Mouse (Mus musculus) heart, adult 2 months (tissue): ENCODE data around the gene Prex1. TPM values are rescaled to one million over a fixed set of nuclear protein-coding genes. Genes with fewer than 3 reads are reported as not detected.
"Not testable (repeated sequence)": the region's sequence is repeated elsewhere in the genome, so short reads cannot be mapped to it uniquely, and the experiment has no call there.

Source experiments
- DNase-seq, 2 experiments: peaks; one replicate each; pipeline ENCODE4 v3.0.0; 2021
- H3K27ac ChIP-seq: fragments of 200-600 bp; 2 replicates; pipeline ENCODE4 v1.8.1; 2022
- H3K27me3 ChIP-seq: fragments of 200-500 bp; 2 replicates; pipeline ENCODE4 v1.6.1; 2012; ENCODE audit warnings: mild to moderate bottlenecking, low read length, inconsistent platforms, mixed read lengths; ENCODE audit not compliant: control insufficient read depth, insufficient read depth
- H3K36me3 ChIP-seq: fragments of 200-500 bp; 2 replicates; pipeline ENCODE4 v1.6.1; 2012; ENCODE audit warnings: low read length, inconsistent platforms; ENCODE audit not compliant: control insufficient read depth, insufficient read depth
- H3K4me1 ChIP-seq: fragments of 200-500 bp; 2 replicates; pipeline ENCODE4 v1.6.1; 2011; ENCODE audit warnings: low read length; ENCODE audit not compliant: control insufficient read depth, insufficient read depth
- H3K4me3 ChIP-seq: fragments of 200-600 bp; 2 replicates; pipeline ENCODE4 v1.8.1; 2022
- H3K79me2 ChIP-seq: fragments of 200-500 bp; replicated peaks from 2 replicates; pipeline ENCODE4 v1.6.1; 2012; ENCODE audit warnings: mild to moderate bottlenecking, inconsistent platforms, low read length, moderate library complexity, mixed read lengths; ENCODE audit not compliant: control insufficient read depth, insufficient read depth
- H3K9ac ChIP-seq: fragments of 200-500 bp; 2 replicates; pipeline ENCODE4 v1.6.1; 2012; ENCODE audit warnings: low read depth, mild to moderate bottlenecking, control low read depth, inconsistent platforms, low read length, mixed read lengths
- CTCF ChIP-seq: fragments of 200-600 bp; IDR thresholded peaks from 2 replicates; pipeline ENCODE4 v1.8.1; 2022; ENCODE audit warnings: antibody characterized with exemption, mild to moderate bottlenecking, moderate library complexity
- EP300 ChIP-seq: fragments of 200-500 bp; IDR thresholded peaks from 2 replicates; pipeline ENCODE4 v1.6.1; 2011; ENCODE audit warnings: low read depth, low read length, control low read depth; ENCODE audit not compliant: insufficient read depth
- POLR2A ChIP-seq: fragments of 200-500 bp; IDR thresholded peaks from 2 replicates; pipeline ENCODE4 v1.6.1; 2011; ENCODE audit warnings: mild to moderate bottlenecking, low read depth, low read length, control low read depth; ENCODE audit not compliant: insufficient read depth
- WGBS: fragments of 180-500 bp; shearing (Covaris S2); methylation state at CpG from one replicate; pipeline ENCODE4 v1.1.7; 2018; 5-methylcytosine and 5-hydroxymethylcytosine counted together
- intact Hi-C: fragments of 180-260 bp; cut with DNase I; formaldehyde crosslinking; loops from one replicate; pipeline ENCODE4 v1.15.1; 2025
- long read RNA-seq: library from polyadenylated mRNA; stranded (forward); transcript quantifications from one replicate; pipeline ENCODE4 v2.0.0, GENCODE M21; 2021
- polyA plus RNA-seq: library from polyadenylated mRNA; depleted of rRNA; stranded (reverse); fragments of >200 nt; gene quantifications from 2 replicates; pipeline ENCODE4 v1.2.3, GENCODE M21; 2012; rRNA removed
- total RNA-seq, 2 experiments: library from RNA; stranded (reverse); gene quantifications; 2 replicates each; pipeline ENCODE4 v1.2.3; 2021

The Prex1 gene
- total RNA-seq (1 to 10 TPM; 5.2 to 6.0 TPM), polyA plus RNA-seq (9.3 and 9.8 TPM in 2 replicates)
- long read RNA-seq, full-length matches to known transcripts: 3 of 5 reads
- long read RNA-seq, partial matches to known transcripts: 2 of 5 reads
- long read RNA-seq, other reads (novel, unspliced or antisense): 0 of 5 reads

GRCm38 (mm10) chr2:166713690-166714426 lies at the start of gene Prex1:
Prex1 (minus strand) TSS chr2:166713832.
- Histone ChIP-seq H3K4me1 (peaks cover 3% of the 10 kb centered on the region), H3K27me3 (no peaks in the 10 kb centered on the region), H3K9ac (peak within 1 kb of the TSS; percentile 84), H3K4me3 (peak within 1 kb of the TSS; percentile 89), H3K36me3 (no peaks in the 10 kb centered on the region), H3K79me2 (no peaks in the 10 kb centered on the region), H3K27ac (peak within 1 kb of the TSS; percentile 67)
- intact Hi-C loops: loop anchor here (2.0 to 5.0 kb wide), 4 partner anchors 57 to 121 kb away; no protein-coding TSS in a partner anchor
- TF ChIP-seq POLR2A (peak; percentile 46; the same call in 1 of the 2 replicates), CTCF (no peak), EP300 (no peak)
- peak; percentile 97 to 99 for DNase-seq
- WGBS: 1% methylated on average over 68 of the region's 69 CpGs

GRCm38 (mm10) chr2:166757969-166758368 lies 44.3 kb upstream of the Prex1 start:
- TF ChIP-seq POLR2A: no peak
- TF ChIP-seq CTCF: no peak
- TF ChIP-seq EP300: no peak
- WGBS: 26% methylated on average over 3 of the region's 3 CpGs
- intact Hi-C loops: no loop called here
- Histone ChIP-seq H3K9ac (no peak overlapping the region), H3K79me2 (no peaks in the 10 kb centered on the region), H3K4me1 (no peaks in the 10 kb centered on the region), H3K27me3 (no peaks in the 10 kb centered on the region), H3K4me3 (no peak overlapping the region), H3K27ac (no peak overlapping the region), H3K36me3 (no peaks in the 10 kb centered on the region)
- DNase-seq: no peak

GRCm38 (mm10) chr2:166754760-166755159 lies 41.1 kb upstream of the Prex1 start:
- Histone ChIP-seq H3K27me3 (no peaks in the 10 kb centered on the region), H3K36me3 (no peaks in the 10 kb centered on the region), H3K9ac (no peak overlapping the region), H3K4me3 (no peak overlapping the region), H3K27ac (no peak overlapping the region), H3K4me1 (no peaks in the 10 kb centered on the region), H3K79me2 (no peaks in the 10 kb centered on the region)
- DNase-seq: no peak
- intact Hi-C loops: no loop called here
- WGBS: 65% methylated on average over 7 of the region's 7 CpGs
- TF ChIP-seq CTCF (no peak), EP300 (no peak), POLR2A (no peak)

GRCm38 (mm10) chr2:166754194-166754593 lies 40.6 kb upstream of the Prex1 start:
- no peaks in the 10 kb centered on the region for H3K27me3 ChIP-seq
- H3K36me3 ChIP-seq: no peaks in the 10 kb centered on the region
- no peak for TF ChIP-seq EP300
- TF ChIP-seq POLR2A: no peak
- no peak for TF ChIP-seq CTCF
- WGBS: 56% methylated on average over 4 of the region's 4 CpGs
- DNase-seq: no peak
- no peaks in the 10 kb centered on the region for H3K79me2 ChIP-seq
- no peaks in the 10 kb centered on the region for H3K4me1 ChIP-seq
- intact Hi-C loops: no loop called here
- H3K4me3 ChIP-seq: no peak overlapping the region
- H3K9ac ChIP-seq: no peak overlapping the region
- H3K27ac ChIP-seq: no peak overlapping the region

DNA sequence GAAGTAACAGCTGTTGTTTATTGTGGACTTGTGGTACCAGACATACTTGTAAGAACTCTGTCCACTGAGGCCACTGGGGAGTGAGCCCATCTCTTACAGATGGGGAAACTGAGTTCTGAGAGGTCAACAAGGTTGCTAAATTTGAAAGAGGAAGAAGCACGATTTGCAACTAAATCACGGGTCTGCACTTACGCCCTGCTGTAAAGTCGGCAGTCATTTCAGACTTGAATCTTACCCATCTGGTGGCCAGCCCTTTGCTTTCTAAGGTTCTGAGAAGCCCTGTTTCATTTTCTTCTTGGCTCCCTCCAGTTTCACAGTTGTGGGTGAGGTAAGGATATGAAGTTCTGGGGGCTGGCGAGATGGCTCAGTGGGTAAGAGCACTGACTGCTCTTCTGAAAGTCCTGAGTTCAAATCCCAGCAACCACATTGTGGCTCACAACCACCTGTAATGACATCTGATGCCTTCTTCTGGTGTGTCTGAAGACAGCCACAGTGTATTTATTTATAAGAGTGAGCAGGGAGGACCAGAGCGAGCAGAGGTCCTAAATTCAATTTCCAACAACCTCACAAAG lies 37.1 kb upstream of the Prex1 start:
- DNase-seq: no peak
- H3K27me3 ChIP-seq: no peaks in the 10 kb centered on the region

DNA sequence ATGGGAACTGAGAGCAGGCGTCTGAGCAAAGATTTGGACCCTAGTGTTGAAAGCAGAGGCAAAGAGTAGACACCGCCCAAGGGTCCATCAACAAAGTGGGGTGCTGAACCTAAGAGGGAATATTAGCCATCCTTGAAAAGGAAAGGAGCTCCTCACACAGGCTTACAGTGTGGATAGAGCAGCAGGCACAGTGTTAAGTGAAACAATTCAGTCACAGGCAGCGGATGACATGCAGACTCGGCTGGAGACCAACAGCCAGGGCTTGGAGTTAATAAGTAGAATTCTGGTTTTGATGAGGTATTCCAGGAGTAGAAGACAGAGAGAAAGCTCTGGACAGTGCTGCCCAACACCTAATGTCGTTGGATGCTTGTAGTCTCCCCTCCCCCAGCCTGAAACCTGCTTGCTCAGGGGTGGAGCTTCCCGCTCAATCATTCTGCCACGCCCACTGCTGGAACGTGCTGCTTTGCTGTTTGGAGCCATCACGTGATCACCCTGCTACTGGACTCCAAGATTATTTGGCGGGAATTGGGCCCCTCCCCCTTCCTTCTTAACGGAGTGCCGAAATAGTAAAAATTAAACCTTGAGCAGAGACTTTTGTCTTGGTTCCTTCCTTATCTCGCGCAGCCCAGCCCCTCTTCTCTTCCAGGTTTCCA lies 32.8 kb upstream of the Prex1 start:
- H3K4me1 ChIP-seq, intact Hi-C loops, H3K9ac ChIP-seq, H3K4me3 ChIP-seq, H3K79me2 ChIP-seq, H3K27me3 ChIP-seq, H3K27ac ChIP-seq, H3K36me3 ChIP-seq: not testable (repeated sequence)
- peak in 1 of 2 experiments; percentile 32 for DNase-seq
- 37% methylated on average over 14 of the region's 14 CpGs for WGBS

More for the DNA sequence above, 37.1 kb upstream of the Prex1 start:
- no peaks in the 10 kb centered on the region for H3K79me2 ChIP-seq
- TF ChIP-seq EP300: no peak
- no peak for TF ChIP-seq CTCF
- no peak for TF ChIP-seq POLR2A
- H3K36me3 ChIP-seq: no peaks in the 10 kb centered on the region
- intact Hi-C loops: no loop called here
- no peak overlapping the region for H3K4me3 ChIP-seq
- whole genome bisulfite sequencing: 82% methylated on average over 6 of the region's 6 CpGs
- H3K27ac ChIP-seq: no peak overlapping the region
- no peaks in the 10 kb centered on the region for H3K4me1 ChIP-seq
- H3K9ac ChIP-seq: no peak overlapping the region
